Mouse (Mus musculus) megakaryocyte, adult 5-6 weeks (primary cell): Measurements from ENCODE around the gene Gm45015. TPM values are rescaled to one million over a fixed set of nuclear protein-coding genes. Genes with fewer than 3 reads are reported as not detected.

Source experiments
- total RNA-seq, 2 experiments: library from RNA; stranded (forward) in 1 of 2; stranded (reverse) in 1 of 2; fragments of 153-499, 151-499 nt in 1 of 2; fragments of 221-1000, 200-1000 nt in 1 of 2; gene quantifications; 2 replicates each; pipeline versions ENCODE4 v1.2.3 to v1.2.4; 2015 to 2017

The Gm45015 gene
- total RNA-seq, 2 experiments from 2014 or later, result not detected

Other genes with a start within 250 kb of the Gm45015 start
- gene Xlr3a, start 239.7 kb downstream of the Gm45015 start, total RNA-seq (2015), result not detected in 2 replicates
- 0.22 and 0.37 TPM in 2 replicates for gene Xlr3a, start 239.7 kb downstream of the Gm45015 start, total RNA-seq (2017)
- not detected in 2 replicates for gene Gm14685, start 219.8 kb downstream of the Gm45015 start, total RNA-seq (2015)
- not detected in 2 replicates for gene Gm14685, start 219.8 kb downstream of the Gm45015 start, total RNA-seq (2017)
- not detected in 2 replicates for gene Xlr5b, start 188.0 kb downstream of the Gm45015 start, total RNA-seq (2015)
- not detected in 2 replicates for gene Xlr5b, start 188.0 kb downstream of the Gm45015 start, total RNA-seq (2017)
- gene DXBay18, start 187.4 kb downstream of the Gm45015 start, total RNA-seq (2015), result not detected in 2 replicates
- gene DXBay18, start 187.4 kb downstream of the Gm45015 start, total RNA-seq (2017), result not detected in 2 replicates
- gene Spin2d, start 159.9 kb downstream of the Gm45015 start, total RNA-seq (2015), result not detected in 2 replicates
- gene Spin2d, start 159.9 kb downstream of the Gm45015 start, total RNA-seq (2017), result not detected in 2 replicates
- 3.9 and 8.3 TPM in 2 replicates for gene Xlr3b, start 144.6 kb downstream of the Gm45015 start, total RNA-seq (2015)
- 2.9 and 3.3 TPM in 2 replicates for gene Xlr3b, start 144.6 kb downstream of the Gm45015 start, total RNA-seq (2017)
- 7.1 and 12.5 TPM in 2 replicates for gene Xlr4b, start 122.5 kb downstream of the Gm45015 start, total RNA-seq (2015)
- 8.4 and 10.8 TPM in 2 replicates for gene Xlr4b, start 122.5 kb downstream of the Gm45015 start, total RNA-seq (2017)
- 4.0 and 4.7 TPM in 2 replicates for gene F8a, start 108.5 kb downstream of the Gm45015 start, total RNA-seq (2015)
- gene F8a, start 108.5 kb downstream of the Gm45015 start, total RNA-seq (2017), result 3.9 and 4.1 TPM in 2 replicates
- 2.3 and 2.8 TPM in 2 replicates for gene Xlr4c, start 93.7 kb downstream of the Gm45015 start, total RNA-seq (2015)
- 6.5 and 9.3 TPM in 2 replicates for gene Xlr4c, start 93.7 kb downstream of the Gm45015 start, total RNA-seq (2017)
- gene Xlr3c, start 71.5 kb downstream of the Gm45015 start, total RNA-seq (2015), result not detected in 2 replicates
- 0.07 TPM in 1 of 2 replicates, not detected in the other for gene Xlr3c, start 71.5 kb downstream of the Gm45015 start, total RNA-seq (2017)
- not detected in 2 replicates for gene Xlr5a, start 43.9 kb downstream of the Gm45015 start, total RNA-seq (2015)
- gene Xlr5a, start 43.9 kb downstream of the Gm45015 start, total RNA-seq (2017), result not detected in 2 replicates
- not detected in 2 replicates for gene Xlr5c, start 43.9 kb downstream of the Gm45015 start, total RNA-seq (2015)
- gene Xlr5c, start 43.9 kb downstream of the Gm45015 start, total RNA-seq (2017), result not detected in 2 replicates
- gene Zfp275, start 5.8 kb upstream of the Gm45015 start, total RNA-seq (2015), result 5.3 and 6.8 TPM in 2 replicates
- 3.5 and 4.3 TPM in 2 replicates for gene Zfp275, start 5.8 kb upstream of the Gm45015 start, total RNA-seq (2017)
- gene Gm18336, start 61.9 kb upstream of the Gm45015 start, total RNA-seq (2015), result not detected in 2 replicates
- not detected in 2 replicates for gene Gm18336, start 61.9 kb upstream of the Gm45015 start, total RNA-seq (2017)
- gene Zfp92, start 74.3 kb upstream of the Gm45015 start, total RNA-seq (2015), result not detected in 2 replicates
- gene Zfp92, start 74.3 kb upstream of the Gm45015 start, total RNA-seq (2017), result not detected in 2 replicates
- gene Trex2, start 98.5 kb upstream of the Gm45015 start, total RNA-seq (2015), result not detected in 2 replicates
- not detected in 2 replicates for gene Trex2, start 98.5 kb upstream of the Gm45015 start, total RNA-seq (2017)
- 15.7 and 19.7 TPM in 2 replicates for gene Haus7, start 122.2 kb upstream of the Gm45015 start, total RNA-seq (2015)
- 21.9 and 24.8 TPM in 2 replicates for gene Haus7, start 122.2 kb upstream of the Gm45015 start, total RNA-seq (2017)
- gene Bgn, start 146.8 kb upstream of the Gm45015 start, total RNA-seq (2015), result 3.0 and 7.7 TPM in 2 replicates
- gene Bgn, start 146.8 kb upstream of the Gm45015 start, total RNA-seq (2017), result 0.45 and 0.48 TPM in 2 replicates
- not detected in 2 replicates for gene Atp2b3, start 166.2 kb upstream of the Gm45015 start, total RNA-seq (2015)
- not detected in 2 replicates for gene Atp2b3, start 166.2 kb upstream of the Gm45015 start, total RNA-seq (2017)